Mouse (Mus musculus) macrophage (primary cell): ENCODE measurements around the gene Prdx5. TPM values are rescaled to one million over a fixed set of nuclear protein-coding genes. Genes with fewer than 3 reads are reported as not detected.
A peak's percentile ranks its signal among the peaks of the same experiment; 100 is the strongest.

ENCODE experiments used
- H3K27ac ChIP-seq: fragments of 350-480 bp; formaldehyde crosslinking; 2 replicates; pipeline ENCODE4 v1.9.0; 2021
- H3K36me3 ChIP-seq: fragments of 350-480 bp; formaldehyde crosslinking; 2 replicates; pipeline ENCODE4 v1.9.0; 2021; ENCODE audit errors: inconsistent target
- H3K4me3 ChIP-seq: fragments of 350-480 bp; formaldehyde crosslinking; 2 replicates; pipeline ENCODE4 v1.9.0; 2021; ENCODE audit errors: inconsistent target
- H3K79me2 ChIP-seq: fragments of 350-480 bp; formaldehyde crosslinking; 2 replicates; pipeline ENCODE4 v1.9.0; 2021; ENCODE audit errors: inconsistent target
- WGBS: methylation state at CpG from one replicate; pipeline ENCODE4 v1.1.7; 2026; ENCODE audit warnings: inconsistent platforms; ENCODE audit not compliant: missing documents; 5-methylcytosine and 5-hydroxymethylcytosine counted together
- polyA plus RNA-seq: library from polyadenylated mRNA; stranded (reverse); fragments of 250-400 nt; gene quantifications from 3 replicates; pipeline ENCODE4 v1.2.4, GENCODE M21; 2018; ENCODE audit warnings: inconsistent platforms

The Prdx5 gene
- polyA plus RNA-seq, 1 experiment from 2014 or later = 147 TPM

- Histone ChIP-seq H3K79me2 (peaks cover 33% of the 10 kb centered on the region; the same call in 1 of the 2 replicates), H3K36me3 (peaks cover 20% of the 10 kb centered on the region), H3K27ac (no peak overlapping the region), H3K4me3 (no peak overlapping the region)
- WGBS = 89% methylated on average over 2 of the region's 2 CpGs
Observed at GRCm38 (mm10) chr19:6859032-6859651, 50.8 kb downstream of the Prdx5 start.

- WGBS = 2% methylated on average over 7 of the region's 7 CpGs
- H3K27ac ChIP-seq = peak within 1 kb of the TSS; percentile 77
- peaks cover 33% of the 10 kb centered on the region; the same call in 1 of the 2 replicates for H3K79me2 ChIP-seq
- peaks cover 31% of the 10 kb centered on the region for H3K36me3 ChIP-seq
- H3K4me3 ChIP-seq = peak within 1 kb of the TSS; percentile 47
Observed at GRCm38 (mm10) chr19:6858031-6858430, 51.9 kb downstream of the Prdx5 start, which contains the start of gene Ccdc88b. Gene Ccdc88b, minus strand, starts transcription at chr19:6858211.

DNA sequence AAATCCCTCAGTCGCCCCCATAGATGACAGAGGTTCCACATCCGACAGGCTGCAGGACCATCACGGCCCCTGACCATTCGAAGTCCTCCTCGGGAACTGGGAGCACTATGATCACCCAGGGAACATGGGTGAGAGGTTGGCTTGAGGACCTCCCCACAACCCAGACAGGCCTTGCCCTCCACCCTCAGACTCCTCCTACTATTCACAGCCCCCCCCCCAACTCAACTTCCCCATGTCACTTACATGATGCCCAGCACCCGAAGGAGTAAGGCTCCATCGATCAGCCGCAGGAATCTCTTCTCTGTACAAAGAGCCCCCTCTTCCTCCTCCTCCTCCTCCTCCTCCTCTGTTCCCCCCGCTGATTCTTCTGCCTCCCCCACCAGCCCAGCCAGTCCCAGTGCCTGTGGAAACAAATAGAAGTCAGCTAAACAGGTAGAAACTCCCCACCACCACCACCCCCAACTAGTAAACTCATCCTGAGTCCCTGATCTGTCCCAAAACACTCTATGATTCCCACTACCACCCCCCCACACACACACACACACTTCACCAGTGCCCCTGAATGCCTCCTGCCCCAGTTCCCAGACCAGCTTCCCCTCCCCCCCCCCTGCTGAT is 52.4 kb downstream of the Prdx5 start:
- 43% methylated on average over 8 of the region's 9 CpGs for WGBS
- Histone ChIP-seq H3K27ac (peak overlapping the region; percentile 77), H3K36me3 (peaks cover 34% of the 10 kb centered on the region), H3K4me3 (peak overlapping the region; percentile 47), H3K79me2 (peaks cover 33% of the 10 kb centered on the region; the same call in 1 of the 2 replicates)

DNA sequence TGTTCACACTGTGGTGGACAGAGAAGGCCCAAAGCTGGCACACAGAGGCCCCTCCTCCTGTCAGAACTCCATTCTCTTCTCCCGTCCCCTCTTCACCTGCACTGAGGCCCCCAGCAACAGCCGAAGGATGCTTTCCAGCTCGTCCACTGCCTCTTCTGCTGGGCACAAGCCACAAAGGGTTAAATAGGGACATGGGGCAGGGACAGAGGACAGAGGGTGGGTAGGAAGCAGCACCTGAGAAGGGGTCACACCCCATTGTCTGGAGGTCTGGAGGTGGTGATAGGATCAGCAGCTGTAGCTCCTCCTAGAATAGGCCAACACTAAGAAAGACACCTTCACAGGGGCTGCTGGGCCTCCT is 52.9 kb downstream of the Prdx5 start:
- H3K36me3 ChIP-seq = peaks cover 39% of the 10 kb centered on the region
- WGBS = 89% methylated on average over 3 of the region's 3 CpGs
- peaks cover 33% of the 10 kb centered on the region; the same call in 1 of the 2 replicates for H3K79me2 ChIP-seq
- peak overlapping the region; percentile 77 for H3K27ac ChIP-seq
- H3K4me3 ChIP-seq = peak overlapping the region; percentile 47; the same call in 1 of the 2 replicates

Other genes starting within 250 kb of the Prdx5 start
- gene Rps6ka4, start 69.5 kb downstream of the Prdx5 start, polyA plus RNA-seq = 15.5 to 39.8 TPM (median 30.3 TPM) in 3 replicates
- 16.2 to 28.6 TPM (median 21.1 TPM) in 3 replicates for gene Ccdc88b, start 51.9 kb downstream of the Prdx5 start, polyA plus RNA-seq
- gene Trmt112, start 408 bp downstream of the Prdx5 start, polyA plus RNA-seq = 70.0 to 96.1 TPM (median 81.1 TPM) in 3 replicates
- gene Esrra, start 11.7 kb upstream of the Prdx5 start, polyA plus RNA-seq = 11.0 to 32.7 TPM (median 31.3 TPM) in 3 replicates
- gene Catsperz, start 15.3 kb upstream of the Prdx5 start, polyA plus RNA-seq = not detected in 3 replicates
- not detected in 3 replicates for gene Kcnk4, start 24.4 kb upstream of the Prdx5 start, polyA plus RNA-seq
- gene Bad, start 31.8 kb upstream of the Prdx5 start, polyA plus RNA-seq = 40.5 to 63.3 TPM (median 50.1 TPM) in 3 replicates
- 15.6 to 35.9 TPM (median 30.6 TPM) in 3 replicates for gene Gpr137, start 32.4 kb upstream of the Prdx5 start, polyA plus RNA-seq
- 51.9 to 204 TPM (median 81.4 TPM) in 3 replicates for gene Ppp1r14b, start 64.9 kb upstream of the Prdx5 start, polyA plus RNA-seq
- gene Plcb3, start 66.4 kb upstream of the Prdx5 start, polyA plus RNA-seq = 15.2 to 25.2 TPM (median 24.8 TPM) in 3 replicates
- 146 to 269 TPM (median 153 TPM) in 3 replicates for gene Fkbp2, start 70.4 kb upstream of the Prdx5 start, polyA plus RNA-seq
- 34.5 to 91.1 TPM (median 72.1 TPM) in 3 replicates for gene Vegfb, start 77.5 kb upstream of the Prdx5 start, polyA plus RNA-seq
- gene Dnajc4, start 82.5 kb upstream of the Prdx5 start, polyA plus RNA-seq = 18.1 to 21.0 TPM (median 19.3 TPM) in 3 replicates
- gene Nudt22, start 86.0 kb upstream of the Prdx5 start, polyA plus RNA-seq = 4.5 to 6.6 TPM (median 5.3 TPM) in 3 replicates
- 0.55 to 0.80 TPM (median 0.66 TPM) in 3 replicates for gene Trpt1, start 86.0 kb upstream of the Prdx5 start, polyA plus RNA-seq
- 194 to 236 TPM (median 225 TPM) in 3 replicates for gene Fermt3, start 109.4 kb upstream of the Prdx5 start, polyA plus RNA-seq
- gene Stip1, start 129.9 kb upstream of the Prdx5 start, polyA plus RNA-seq = 53.3 to 149 TPM (median 126 TPM) in 3 replicates
- gene Macrod1, start 146.7 kb upstream of the Prdx5 start, polyA plus RNA-seq = 5.5 to 13.5 TPM (median 7.3 TPM) in 3 replicates
- not detected in 3 replicates for gene Flrt1, start 195.6 kb upstream of the Prdx5 start, polyA plus RNA-seq